Mouse (Mus musculus): ENCODE data around the gene Lap3.

Gene Lap3

DNA sequence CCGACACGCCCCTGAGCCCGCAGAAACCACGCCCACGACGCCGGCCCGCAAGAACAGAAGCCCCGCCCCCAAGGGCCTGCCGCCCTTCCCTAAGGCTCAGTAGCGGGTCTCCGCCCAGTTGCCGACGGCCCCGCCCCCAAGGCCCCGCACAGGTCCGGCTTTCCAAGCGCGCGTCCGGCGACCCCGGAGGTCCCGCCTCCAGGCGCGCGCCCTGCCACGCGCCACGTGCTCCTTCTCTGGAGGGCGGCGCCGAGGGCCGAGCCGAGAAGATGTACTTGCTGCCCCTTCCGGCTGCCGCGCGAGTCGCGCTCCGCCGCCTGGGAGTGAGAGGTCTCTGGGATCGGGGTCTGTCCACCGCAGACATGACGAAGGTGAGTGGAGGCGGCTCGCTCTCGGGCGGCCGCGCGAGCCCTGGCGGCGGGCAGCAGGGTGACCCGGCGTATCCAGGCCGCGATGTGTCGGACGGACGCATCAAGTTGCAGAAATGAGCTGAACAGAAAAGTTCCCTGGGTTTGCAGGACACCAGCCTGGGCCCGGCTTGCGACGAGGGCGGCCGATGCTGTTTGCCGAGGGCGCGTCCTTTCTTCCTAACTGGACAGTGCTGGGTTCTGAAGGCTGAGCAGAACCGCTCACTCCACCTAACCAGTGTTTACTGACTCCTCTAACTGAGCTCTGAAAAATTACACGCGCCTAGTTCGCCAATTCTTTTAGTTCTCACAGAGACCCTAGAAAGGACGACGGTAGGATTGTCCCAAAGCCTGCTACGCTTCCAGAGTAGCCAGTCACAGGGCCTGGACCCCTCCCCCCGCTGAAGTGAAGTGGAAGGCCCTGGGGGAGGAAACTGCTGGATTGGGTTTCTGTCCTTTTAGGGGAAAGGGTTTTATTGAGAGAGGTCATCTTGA is at the start of gene Lap3:
Lap3 (plus strand) TSS at position 184 of the 902 bp plus-strand sequence.
- peak; percentile 97 for DNase-seq (ENCODE audit: low read depth)

DNA sequence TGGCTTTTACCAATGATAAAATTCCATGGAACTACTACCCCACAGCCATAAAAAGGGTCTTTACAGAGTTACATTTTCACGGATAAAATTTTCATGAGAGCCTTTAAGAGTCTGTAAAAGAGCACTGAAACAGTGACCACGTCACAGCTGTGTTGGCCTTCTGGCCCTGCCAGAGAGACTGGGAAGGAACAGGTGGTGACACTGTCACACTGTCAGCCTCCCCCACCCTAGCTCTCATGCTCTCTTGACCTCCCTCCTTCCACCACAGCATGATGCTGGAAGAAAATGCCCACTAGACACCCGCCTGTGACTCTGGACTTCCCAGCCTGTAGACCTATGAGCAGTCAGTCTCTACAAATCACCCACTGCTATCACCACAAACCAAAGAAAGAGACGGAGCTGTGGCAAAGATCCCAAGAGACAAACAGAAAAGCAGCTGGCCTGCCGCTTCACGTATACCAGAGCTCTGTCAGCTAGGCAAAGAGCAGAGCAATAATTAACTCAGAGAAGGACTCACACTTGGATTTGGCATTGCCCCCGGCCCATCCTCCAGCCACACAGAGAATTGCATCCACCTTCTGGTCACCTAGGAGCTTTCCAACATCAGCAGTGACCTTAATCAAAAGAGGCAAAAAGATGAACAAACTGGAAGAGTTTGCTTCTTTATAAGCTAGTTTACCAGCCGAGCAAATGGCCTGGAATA is 48.9 kb upstream of the Lap3 start:
- DNase-seq (ENCODE audit: low read depth): no peak

DNA sequence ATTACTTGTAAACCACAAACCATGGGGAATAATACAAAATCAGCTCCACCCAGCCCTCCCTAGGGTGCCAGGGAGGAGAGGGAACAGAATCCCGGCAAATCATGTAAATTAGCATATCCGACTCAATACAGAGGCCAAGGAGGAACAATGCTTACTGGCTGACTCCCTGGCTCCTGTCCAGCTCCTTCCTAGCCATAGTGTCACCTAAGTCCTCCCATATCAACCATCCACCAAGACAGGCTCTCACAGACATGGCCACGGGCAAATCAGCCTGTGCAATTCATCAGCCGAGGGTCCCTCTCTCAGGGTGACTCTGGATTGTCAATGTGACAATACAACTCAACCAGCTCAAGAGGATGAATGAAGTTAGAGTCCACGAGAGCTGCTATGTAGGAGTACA is 44.5 kb upstream of the Lap3 start:
- DNase-seq (ENCODE audit: low read depth): peak; percentile 3

DNA sequence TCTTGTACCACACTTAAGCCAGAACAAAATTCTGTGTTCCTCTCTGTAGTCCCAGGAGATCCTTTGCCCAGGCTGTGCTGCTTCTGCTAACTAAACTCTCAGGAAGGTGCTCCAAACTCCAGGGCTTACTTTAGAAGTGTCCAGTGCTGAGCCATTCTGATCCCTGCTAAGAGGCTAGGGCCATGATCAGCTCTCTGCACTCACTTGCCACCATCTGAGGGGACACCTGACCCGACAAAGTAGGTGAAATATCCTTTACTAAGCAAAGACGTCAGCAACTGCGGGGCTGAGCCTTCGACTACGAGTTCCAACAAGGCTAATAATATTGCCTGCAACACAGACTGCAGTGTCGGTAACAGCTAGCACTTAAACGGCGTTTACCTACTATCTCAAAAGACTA is 44.0 kb upstream of the Lap3 start:
- DNase-seq (ENCODE audit: low read depth): no peak

DNA sequence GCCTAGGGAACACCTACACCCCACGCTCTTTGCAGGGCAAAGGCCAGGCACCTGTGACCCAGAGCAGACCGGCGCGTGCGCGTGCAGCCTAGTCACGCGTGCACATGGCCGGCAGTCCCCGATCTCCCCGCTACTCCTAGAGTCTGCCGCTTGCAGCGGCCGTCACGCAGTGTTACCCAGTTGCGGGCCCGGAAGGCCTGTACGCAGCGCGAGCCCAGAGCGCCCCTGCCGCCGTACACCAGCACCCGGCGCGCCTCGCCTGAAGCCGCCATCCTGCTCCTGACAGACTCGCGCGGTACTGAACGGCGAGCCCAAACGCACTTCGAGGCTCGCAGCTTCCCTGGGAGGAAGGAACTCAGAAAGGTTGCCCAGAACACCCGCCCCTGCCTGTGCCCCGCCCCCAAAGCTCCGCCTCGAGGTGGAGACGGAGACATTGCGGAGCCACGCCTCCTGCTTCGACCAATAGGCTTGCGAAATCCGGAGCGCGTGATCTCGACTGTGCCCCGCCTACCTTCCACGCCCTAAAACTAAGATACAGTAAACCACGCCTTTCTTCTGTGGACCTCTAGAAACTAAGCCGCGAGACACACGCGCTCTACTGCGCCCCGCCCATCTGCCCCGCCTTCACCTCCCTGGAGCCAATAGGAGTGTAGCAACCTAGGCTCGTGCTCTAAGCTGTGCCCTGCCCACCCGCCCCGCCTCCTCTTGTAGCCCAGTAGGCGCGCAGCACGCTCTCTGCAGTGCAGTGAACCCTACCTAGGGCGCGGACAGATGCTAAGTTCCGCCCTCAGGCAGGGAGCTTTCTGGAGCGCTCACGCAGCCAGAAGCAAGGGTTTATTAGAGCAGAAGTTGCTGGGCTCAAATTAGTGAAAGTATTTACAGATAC is 43.1 kb upstream of the Lap3 start, which contains the start of gene Qdpr:
Qdpr (minus strand) TSS at position 406 of the 886 bp plus-strand sequence.
- DNase-seq (ENCODE audit: low read depth): peak; percentile 99

DNA sequence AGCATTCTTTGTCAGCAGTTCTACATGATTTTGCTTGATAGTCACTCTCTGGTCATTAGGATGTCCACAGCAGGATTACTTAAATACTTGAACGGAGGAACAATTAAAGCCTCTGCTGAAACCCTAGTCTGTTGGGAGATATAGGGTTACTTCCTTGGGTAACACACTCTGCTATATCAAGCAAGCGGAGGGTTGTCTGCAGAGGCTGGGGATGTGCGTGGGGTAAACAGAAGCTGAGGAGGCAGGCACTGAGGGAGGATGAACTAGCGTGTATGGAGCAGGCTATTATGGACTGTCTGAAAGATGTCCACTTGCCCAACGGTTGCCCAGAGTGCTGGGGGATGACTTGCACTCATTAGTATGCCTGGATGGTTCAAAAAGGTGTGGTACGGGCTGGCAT is 39.7 kb upstream of the Lap3 start, which contains the start of gene Clrn2:
Clrn2 (plus strand) TSS at position 301 of the 400 bp plus-strand sequence.
- DNase-seq (ENCODE audit: low read depth): no peak

DNA sequence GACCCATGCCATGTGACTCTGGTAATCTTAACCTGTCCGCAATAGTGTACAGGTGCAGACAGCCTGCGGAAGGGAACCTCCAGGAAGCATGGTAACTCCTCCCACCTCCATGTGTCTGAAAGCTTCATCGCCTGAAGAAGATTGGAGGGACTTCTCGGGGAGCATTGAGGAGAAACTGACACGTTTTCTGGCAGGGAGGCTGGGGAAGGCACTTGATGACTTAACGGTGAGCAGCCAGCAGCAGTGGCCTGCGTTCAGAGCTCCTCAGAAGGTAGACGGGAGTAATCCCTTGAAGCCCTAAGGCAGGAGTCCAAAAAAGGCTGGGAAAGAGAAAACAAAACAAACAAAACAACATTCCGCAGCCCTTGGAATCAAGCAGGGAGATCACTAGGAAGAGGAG is 38.7 kb upstream of the Lap3 start:
- no peak for DNase-seq (ENCODE audit: low read depth)

DNA sequence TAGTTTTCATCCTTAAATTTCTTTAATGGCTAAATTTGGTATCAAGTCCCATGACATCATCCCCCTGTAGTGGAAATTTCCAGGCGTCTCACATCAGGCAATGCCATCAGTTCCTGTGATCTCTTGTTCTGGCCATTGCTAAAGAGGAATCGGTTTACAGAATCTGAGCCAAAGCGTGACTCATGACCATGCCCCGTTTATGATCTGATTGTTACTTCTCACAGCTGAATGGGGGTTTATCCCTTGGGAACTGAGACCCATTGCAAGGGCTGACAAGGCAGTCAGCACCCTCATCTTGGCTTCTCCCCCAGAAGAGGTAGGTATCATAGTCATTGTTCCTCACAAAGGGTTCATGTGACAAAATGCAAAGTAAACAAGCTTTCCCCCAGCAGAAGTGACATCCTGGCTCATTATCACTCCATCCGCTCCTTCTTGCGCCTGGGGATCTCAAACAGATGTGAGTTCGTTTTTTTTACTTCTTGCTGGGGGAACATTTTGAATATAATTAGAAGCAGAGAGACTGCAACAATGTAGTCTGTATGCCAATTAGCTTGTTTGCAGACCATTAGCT is 20.2 kb upstream of the Lap3 start:
- DNase-seq (ENCODE audit: low read depth): no peak

DNA sequence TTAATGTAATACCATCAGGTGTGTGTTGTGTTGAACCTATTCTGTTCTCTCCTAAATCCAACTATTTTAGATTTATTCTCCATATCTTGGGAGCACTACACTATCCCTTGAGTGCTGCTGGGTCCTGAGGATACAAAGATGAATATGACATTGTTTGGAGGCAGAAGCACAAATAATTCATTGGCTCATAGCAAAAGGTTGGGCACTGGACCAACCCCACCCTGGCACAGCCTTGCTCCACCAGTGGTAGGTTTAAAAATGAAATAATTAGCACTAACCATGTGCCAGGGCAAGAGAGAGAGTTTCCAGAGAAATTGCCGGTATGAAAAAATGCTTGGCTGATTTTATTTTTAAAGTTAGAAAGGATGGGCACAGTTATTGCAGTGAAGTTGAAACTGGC is 19.7 kb upstream of the Lap3 start:
- no peak for DNase-seq (ENCODE audit: low read depth)

DNA sequence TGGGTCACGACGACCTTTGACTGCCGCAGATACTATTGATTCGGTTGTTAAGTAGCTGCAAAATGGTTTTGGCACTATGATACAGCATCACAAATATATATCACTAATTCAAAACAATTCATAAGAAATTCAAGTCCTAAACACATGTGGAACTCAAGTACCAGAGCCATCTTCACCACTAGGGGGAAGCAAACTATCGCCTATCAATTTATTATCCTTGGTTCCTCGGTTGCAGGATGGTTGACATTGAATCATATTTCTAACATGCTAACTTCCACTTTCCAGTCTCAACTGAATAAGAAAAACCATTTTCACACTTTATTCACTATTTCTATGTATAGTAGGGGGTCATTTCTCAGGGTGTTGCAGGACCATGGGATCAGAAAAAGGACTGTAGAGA is 19.0 kb upstream of the Lap3 start:
- DNase-seq (ENCODE audit: low read depth): peak; percentile 80

DNA sequence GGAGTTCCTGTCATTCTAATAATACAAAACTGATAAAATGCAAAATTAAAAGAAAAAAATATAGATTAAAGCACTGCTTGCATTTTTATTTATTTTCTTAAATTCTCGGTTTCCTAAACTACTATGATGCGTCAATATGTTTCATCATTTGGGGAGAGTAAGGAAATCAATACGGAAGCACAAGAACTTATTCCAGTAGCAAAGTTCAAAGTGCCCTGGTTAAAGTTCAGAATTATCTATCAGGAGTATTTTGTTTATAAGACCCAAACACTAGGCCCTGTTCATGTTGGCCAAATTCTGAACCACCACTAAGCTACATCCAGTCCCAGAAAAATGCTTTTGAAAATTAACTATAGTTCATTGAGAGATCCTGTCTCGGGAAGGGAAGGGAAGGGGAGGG is 18.4 kb upstream of the Lap3 start:
- DNase-seq (ENCODE audit: low read depth): no peak

DNA sequence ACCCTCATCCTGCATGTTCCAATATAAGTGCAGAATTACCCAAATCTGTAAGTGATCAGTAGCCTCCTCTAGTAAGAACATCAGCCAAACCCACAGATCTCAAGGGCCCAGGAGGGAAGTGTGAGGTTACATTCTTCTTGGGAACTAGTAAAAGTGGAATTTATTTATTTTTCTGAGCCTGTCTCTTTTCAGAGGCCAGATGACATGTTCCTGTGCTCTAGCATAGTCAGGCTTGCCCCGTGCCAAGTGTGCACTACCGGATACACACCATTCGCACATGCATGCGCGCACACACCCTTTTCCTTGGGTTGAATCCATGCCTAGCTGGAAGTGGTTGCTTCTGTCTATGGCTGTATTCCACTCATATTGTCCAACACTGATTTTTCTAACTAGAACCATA is 17.4 kb upstream of the Lap3 start:
- DNase-seq (ENCODE audit: low read depth): no peak

DNA sequence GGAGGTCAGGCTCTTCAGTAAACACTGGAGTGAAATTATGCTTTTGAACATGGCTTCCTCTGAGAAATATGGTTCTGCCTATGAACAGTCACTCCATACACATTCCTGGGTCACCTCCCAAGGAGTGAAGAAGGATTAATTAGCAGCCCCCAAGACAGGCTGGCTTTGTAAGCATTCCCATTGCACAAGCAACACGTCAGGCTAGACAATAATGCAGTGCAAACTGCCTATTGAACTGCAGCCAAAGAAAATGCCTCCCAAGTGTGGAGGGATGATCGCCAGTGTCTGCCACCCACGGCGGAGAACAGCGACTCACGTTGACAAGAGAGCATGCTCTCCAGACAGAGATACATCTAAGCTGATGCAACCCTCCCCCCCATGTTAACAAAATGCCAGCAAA is 16.9 kb upstream of the Lap3 start:
- no peak for DNase-seq (ENCODE audit: low read depth)

DNA sequence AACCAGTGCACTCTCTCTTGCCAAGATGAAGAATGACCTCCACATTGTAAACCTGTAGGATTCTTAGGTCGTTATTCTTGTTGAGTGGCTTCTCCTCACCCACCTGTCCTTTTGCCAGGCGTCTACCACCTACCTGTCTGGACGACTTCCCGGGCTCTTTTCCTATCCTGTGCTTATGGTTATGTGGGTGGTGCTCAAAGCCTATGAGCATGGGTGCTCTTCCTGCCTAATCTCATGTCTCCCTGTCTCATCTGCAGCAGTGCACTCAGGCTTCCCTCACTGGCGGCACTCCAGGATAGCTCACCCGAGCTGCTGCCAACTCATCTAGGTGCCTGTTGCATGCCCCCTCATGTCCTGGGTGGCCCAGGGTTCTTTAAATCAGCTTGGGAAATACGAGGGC is 15.6 kb upstream of the Lap3 start:
- DNase-seq (ENCODE audit: low read depth): no peak

DNA sequence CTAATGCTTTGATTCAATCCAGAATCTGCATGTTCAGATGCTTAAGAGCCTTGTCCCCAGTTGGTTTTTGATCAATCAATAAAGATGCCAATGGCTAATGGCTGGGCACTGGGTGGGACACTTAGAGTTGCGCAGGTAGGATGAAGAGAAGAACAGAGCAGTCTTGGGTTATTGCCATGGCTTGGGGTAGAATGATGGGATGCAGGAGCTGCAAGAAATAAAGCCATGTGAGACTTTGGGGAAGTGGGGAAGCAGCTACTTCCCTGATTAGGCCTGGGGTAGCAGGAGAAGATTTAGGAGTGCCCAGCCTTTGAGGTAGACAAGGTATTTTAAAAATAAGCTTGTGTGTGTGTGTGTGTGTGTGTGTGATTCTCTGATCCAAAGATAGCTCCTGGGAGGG is 13.1 kb upstream of the Lap3 start:
- no peak for DNase-seq (ENCODE audit: low read depth)

DNA sequence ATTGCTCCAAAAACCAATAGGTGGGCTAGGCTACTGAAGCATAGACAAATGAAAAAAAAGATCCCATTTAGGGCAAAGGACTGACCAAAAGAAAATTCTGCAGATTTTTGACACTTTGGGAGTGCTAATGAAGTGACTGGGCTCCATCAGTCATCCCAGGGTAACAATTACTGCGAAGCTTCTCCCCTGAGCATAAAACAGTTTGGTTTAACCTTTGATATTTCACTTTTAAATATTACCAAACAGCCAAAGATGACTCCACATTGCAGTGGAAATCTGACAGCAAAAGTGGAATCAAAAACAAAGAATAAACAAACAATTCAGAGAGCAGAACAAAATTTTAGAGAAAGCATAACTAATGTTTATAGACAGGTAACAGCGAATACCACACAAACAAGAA is 12.0 kb upstream of the Lap3 start:
- no peak for DNase-seq (ENCODE audit: low read depth)

DNA sequence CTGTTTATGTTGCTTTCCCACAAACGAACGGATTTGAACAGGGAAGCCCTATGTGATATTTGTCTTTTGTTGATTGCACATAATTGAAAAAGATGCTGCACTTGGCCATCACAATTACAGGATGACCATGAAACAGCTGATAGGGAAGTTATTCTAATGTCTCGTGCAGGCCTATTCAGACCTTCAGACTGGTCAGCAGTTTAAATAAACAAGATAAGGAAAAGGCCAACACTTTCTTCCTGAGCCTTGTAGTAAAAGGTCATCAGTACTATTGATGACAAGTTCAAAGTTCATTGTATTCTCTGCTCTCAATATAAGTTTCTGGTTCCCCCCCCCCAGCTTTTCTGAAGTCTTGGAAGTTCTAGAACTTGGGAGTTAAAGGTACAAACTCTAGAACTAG is 10.6 kb upstream of the Lap3 start:
- DNase-seq (ENCODE audit: low read depth): no peak

DNA sequence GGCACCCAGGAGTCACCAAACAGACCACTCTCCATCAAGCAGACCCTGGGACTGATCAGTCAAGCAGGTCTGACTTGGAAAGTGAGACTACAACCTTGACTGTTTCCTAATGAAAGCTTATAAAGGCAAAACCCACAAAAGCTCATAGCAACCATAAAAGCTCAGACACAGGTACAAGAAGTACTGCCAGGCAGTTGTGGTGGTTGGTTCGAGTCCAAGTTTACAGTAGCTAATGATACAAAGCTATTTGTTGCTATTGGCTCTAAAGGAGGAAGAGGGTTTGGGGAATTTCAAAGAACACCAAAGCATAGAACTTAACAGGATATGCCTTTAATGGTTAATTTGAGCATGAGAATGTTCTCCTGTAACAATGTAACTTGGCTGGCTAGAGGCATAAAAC is 9.5 kb upstream of the Lap3 start:
- DNase-seq (ENCODE audit: low read depth): no peak

DNA sequence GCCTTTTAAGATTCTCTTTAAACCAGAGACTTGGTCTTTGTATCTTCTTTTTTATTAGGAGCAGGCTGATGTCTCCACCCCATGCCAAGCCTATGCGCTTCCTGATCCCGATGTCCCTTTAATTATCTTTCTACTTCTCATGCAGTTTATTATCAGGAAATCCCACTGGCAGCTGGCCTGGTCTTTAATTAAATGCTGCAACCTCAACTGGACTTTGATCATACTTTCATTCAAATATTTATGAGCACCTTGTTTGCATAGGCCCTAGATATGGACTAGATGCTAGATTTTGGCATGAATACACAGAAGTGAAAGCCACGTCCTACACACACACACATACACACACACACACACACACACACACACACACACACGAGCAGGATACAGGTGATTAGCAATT is 1.4 kb upstream of the Lap3 start:
- DNase-seq (ENCODE audit: low read depth): no peak

DNA sequence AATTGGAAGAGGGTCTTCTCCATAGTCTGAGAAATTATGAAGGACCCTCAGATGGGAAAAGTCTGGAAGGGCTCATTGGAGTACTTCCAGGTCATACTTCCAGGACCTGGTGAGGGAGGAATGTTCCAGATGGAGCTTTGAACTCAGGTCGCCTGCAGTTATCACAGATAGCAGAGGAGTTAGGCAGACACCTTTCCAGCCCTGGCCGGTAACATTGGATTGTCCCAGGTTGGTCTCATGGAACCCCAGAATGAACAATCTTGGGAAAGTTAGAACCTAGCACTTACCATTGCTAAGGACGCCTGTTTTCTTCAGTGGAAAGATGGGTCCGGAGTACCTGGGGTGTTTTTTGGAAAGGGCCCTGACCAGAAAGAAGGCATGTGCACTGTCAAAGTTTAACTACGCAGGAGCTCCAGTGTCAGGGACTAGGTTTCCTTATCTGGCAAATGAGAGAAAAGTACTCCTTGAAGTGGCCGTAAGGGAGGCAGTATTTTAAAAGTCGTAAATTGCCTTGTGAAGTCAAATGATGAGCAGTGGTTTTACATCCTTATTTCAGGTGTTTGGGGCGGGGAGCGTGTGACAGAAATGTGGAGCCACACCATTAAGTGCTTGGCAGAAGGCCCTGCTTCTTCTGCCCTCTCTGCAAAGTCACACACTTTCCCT is 1.1 kb downstream of the Lap3 start:
- peak; percentile 18 for DNase-seq (ENCODE audit: low read depth)

DNA sequence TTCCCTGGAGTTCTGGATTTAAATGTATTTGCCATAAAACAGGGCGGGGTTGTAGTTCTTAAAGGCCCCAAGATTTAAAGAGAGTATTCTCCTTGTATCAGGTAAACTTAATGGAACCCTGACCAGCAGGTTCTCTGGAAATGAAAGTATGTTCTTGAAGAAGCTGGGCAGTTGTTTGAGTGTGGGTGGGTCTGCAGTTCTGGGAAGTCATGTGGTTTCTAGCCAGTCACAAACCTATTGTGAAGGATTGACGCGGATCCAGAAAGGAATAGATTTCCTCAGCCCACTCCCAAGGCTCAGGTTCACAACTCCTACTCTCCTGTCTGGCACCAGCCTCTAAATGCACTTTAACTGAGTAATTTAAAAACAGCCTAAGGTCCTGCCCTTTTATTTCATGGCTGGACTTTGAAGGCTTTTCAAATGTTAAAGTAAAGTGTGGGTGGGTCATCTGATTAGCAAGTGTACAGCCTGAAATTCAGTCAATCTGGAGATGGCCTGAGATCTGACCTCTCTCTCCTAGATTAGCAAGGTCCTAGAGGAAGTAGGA is 2.3 kb downstream of the Lap3 start:
- DNase-seq (ENCODE audit: low read depth): no peak

Data from induced T-regulatory cell, adult 2 months (primary cell).